Comparison of ENCODE assay signal across 8 mouse cellular contexts in genomic region chr5:114569918-114570670, GRCm38 (mm10). TPM values are rescaled to one million over a fixed set of nuclear protein-coding genes. Genes with fewer than 3 reads are reported as not detected.
A peak's percentile ranks its signal among the peaks of the same experiment; 100 is the strongest.
DNase-seq lines count a peak whose midpoint lies in the region; TF ChIP-seq lines count a peak whose summit lies in the region.

No protein-coding gene starts in this region.

- peak overlapping the region; percentile 86 for H3K4me3 ChIP-seq in forebrain, embryonic 10.5 days
- H3K4me3 ChIP-seq in lung, adult 2 months (replicated peaks; ENCODE audit: extremely low read depth, low read depth, low read length) = peak overlapping the region; percentile 16

- no peaks in the 10 kb centered on the region for H3K9me3 ChIP-seq in forebrain, embryonic 10.5 days

- DNase-seq in gastrocnemius, adult 18-20 months (ENCODE audit: low spot score) = peak; percentile 42
- DNase-seq in gastrocnemius, postnatal 14 days = no peak
- no peak for DNase-seq in forebrain, embryonic 10.5 days (ENCODE audit: extremely low spot score, low spot score)
- peak; percentile 59 to 73 for DNase-seq in heart, postnatal 14 days
- DNase-seq in layer of hippocampus, adult 9-10 months (ENCODE audit: low spot score) = peak; percentile 46
- peak; percentile 63 for DNase-seq in lung, adult 2 months
- peak; percentile 75 for DNase-seq in right cerebral cortex, adult 18-20 months
- no peak for DNase-seq in T-cell, adult 2 months (ENCODE audit: low spot score)

- peaks cover 80% of the 10 kb centered on the region for H3K27me3 ChIP-seq in forebrain, embryonic 10.5 days (ENCODE audit: poor library complexity, severe bottlenecking)

- H3K4me1 ChIP-seq in forebrain, embryonic 10.5 days = peaks cover 94% of the 10 kb centered on the region
- H3K4me1 ChIP-seq in lung, adult 2 months (ENCODE audit: control insufficient read depth, insufficient read depth, low read length) = peaks cover 2% of the 10 kb centered on the region; the same call in 1 of the 2 replicates

- WGBS in forebrain, embryonic 10.5 days = 31% methylated on average over 14 of the region's 16 CpGs
- WGBS in lung, adult 2 months = 26% methylated on average over 14 of the region's 16 CpGs

- TF ChIP-seq CTCF in lung, adult 2 months (IDR thresholded peaks at IDR 0.05; ENCODE audit: insufficient read depth, low read length) = no peak

- peak overlapping the region; percentile 90 for H3K27ac ChIP-seq in forebrain, embryonic 10.5 days

- TF ChIP-seq POLR2A in lung, adult 2 months (IDR thresholded peaks at IDR 0.05; ENCODE audit: borderline replicate concordance, extremely low read depth, low read depth, low read length) = no peak

- intact Hi-C loops in gastrocnemius, postnatal 14 days (cut with DNase I; ENCODE audit: low total_unique reads) = loop anchor here (5.0 kb wide), 1 partner anchor 108 kb away; no protein-coding TSS in a partner anchor
- intact Hi-C loops in heart, postnatal 14 days (cut with DNase I) = loop anchor here (2.0 to 5.0 kb wide), 2 partner anchors 32 to 105 kb away; no protein-coding TSS in a partner anchor

- no peaks in the 10 kb centered on the region for H3K36me3 ChIP-seq in forebrain, embryonic 10.5 days (replicated peaks)

RNA-seq across cellular contexts. Expression of gene Fam222a, which starts 2.3 kb away (rescaled TPM):
- total RNA-seq in gastrocnemius, adult 18-20 months (2021) = under 1 TPM; 0.33 to 0.66 TPM
- total RNA-seq in gastrocnemius, postnatal 14 days (2021) = under 1 TPM; 0.49 to 0.96 TPM
- 3.9 and 4.1 TPM in 2 replicates for polyA plus RNA-seq in forebrain, embryonic 10.5 days (2016; fragmentation: Nextera tagmentation; extraction: Ambion mirVana)
- 1 to 10 TPM; 3.2 to 5.4 TPM for total RNA-seq in heart, postnatal 14 days (2021)
- polyA plus RNA-seq in lung, adult 2 months (2012; rRNA removed) = 7.6 and 8.0 TPM in 2 replicates

Comparison
In these comparisons a context has a peak if more than half of its experiments do, and no peak if none do; other contexts are left out.
1. DNase-seq: peak in gastrocnemius, adult 18-20 months (single experiment), heart, postnatal 14 days (2 of 2), layer of hippocampus, adult 9-10 months (single experiment), lung, adult 2 months (single experiment) and right cerebral cortex, adult 18-20 months (single experiment); none in gastrocnemius, postnatal 14 days (single experiment), forebrain, embryonic 10.5 days (single experiment) and T-cell, adult 2 months (single experiment).